19 mouse cellular contexts compared by ENCODE assay signal in the genomic region with DNA sequence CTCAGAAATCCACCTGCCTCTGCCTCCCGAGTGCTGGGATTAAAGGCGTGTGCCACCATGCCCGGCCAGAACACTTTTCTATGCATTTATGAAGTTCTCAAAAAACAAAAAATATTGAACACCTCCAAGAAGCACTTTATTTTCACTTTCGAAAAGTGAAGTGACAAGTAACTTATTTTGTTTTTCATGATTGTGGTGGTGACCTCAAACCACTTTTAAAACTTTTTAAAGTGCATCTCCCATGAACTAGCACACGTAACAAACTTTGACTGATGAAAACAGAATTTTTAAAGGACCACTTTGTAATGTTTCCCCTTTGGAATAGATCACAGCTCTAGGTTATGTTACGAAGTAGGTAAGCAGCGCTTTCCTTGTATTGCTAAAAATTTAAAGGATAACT.
"Had no signal": no experiment of that assay in that cellular context is flagged by ENCODE, and none has a peak within 500 bp of the region (broad histone marks: within the 10 kb centered on the region; RNA-seq: fewer than 3 reads in every experiment).

No protein-coding gene starts in this region.

- ATAC-seq: liver, postnatal 0 days; midbrain, embryonic 13.5 days; midbrain, embryonic 16.5 days had no signal

- H3K4me2 ChIP-seq: limb, embryonic 15.5 days; liver, embryonic 11.5 days; lung, embryonic 14.5 days; midbrain, embryonic 13.5 days had no signal

- DNase-seq: kidney, adult 18-20 months; kidney, adult 9 months; kidney, postnatal 14 days; kidney, postnatal 4 days; liver, postnatal 0 days; lung, embryonic 14.5 days; lung, postnatal 10 days; lung, postnatal 36 days; thymus, adult 2 months; thymus, postnatal 25 days had no signal

- H3K9me3 ChIP-seq: limb, embryonic 15.5 days; midbrain, embryonic 10.5 days; midbrain, embryonic 13.5 days had no signal

- H3K27me3 ChIP-seq: limb, embryonic 15.5 days; megakaryocyte, embryonic 14.5 days; midbrain, embryonic 13.5 days had no signal

- H3K4me3 ChIP-seq: limb, embryonic 15.5 days; megakaryocyte, embryonic 14.5 days; midbrain, embryonic 10.5 days; midbrain, embryonic 13.5 days; myocyte had no signal

- H3K27ac ChIP-seq: limb, embryonic 15.5 days; liver, embryonic 14.5 days; midbrain, embryonic 10.5 days; midbrain, embryonic 13.5 days; stomach, postnatal 0 days had no signal

- H3K9ac ChIP-seq: limb, embryonic 15.5 days; liver, embryonic 14.5 days; liver, postnatal 0 days; lung, embryonic 14.5 days; midbrain, embryonic 13.5 days had no signal

- H3K36me3 ChIP-seq: limb, embryonic 15.5 days; midbrain, embryonic 10.5 days; midbrain, embryonic 13.5 days had no signal
